Mouse (Mus musculus): ENCODE measurements around the gene Synpo2. TPM values are rescaled to one million over a fixed set of nuclear protein-coding genes. Genes with fewer than 3 reads are reported as not detected.

Gene Synpo2
- total and polyA plus RNA-seq, 2 experiments from 2014 or later: 14.7 to 17.9 TPM

- no peaks in the 10 kb centered on the region for H3K27me3 ChIP-seq (ENCODE audit: control insufficient read depth, insufficient read depth, low read length)
- no peak overlapping the region for H3K9ac ChIP-seq (replicated peaks; ENCODE audit: low read depth, low read length)
- no peaks in the 10 kb centered on the region for H3K9me3 ChIP-seq (replicated peaks; ENCODE audit: control insufficient read depth, low read length)
- ATAC-seq (ENCODE audit: insufficient read depth, low read depth) (no peak), DNase-seq (ENCODE audit: low spot score) (no peak)
- 66% methylated on average over 11 of the region's 11 CpGs for WGBS
- peaks cover 20% of the 10 kb centered on the region for H3K4me1 ChIP-seq (ENCODE audit: control insufficient read depth, insufficient read depth)
- TF ChIP-seq EP300 (IDR thresholded peaks at IDR 0.05; ENCODE audit: low read depth): no peak
- no peak for TF ChIP-seq CTCF (IDR thresholded peaks at IDR 0.05; ENCODE audit: low read depth)
- H3K4me2 ChIP-seq (ENCODE audit: low read depth, low read length): no peak overlapping the region
- 0 out of 2 replicates have a peak overlapping the region, but pooled peaks have one; percentile 20 for H3K27ac ChIP-seq (ENCODE audit: low read depth)
- H3K36me3 ChIP-seq (replicated peaks; ENCODE audit: control insufficient read depth, insufficient read depth, low read length): no peaks in the 10 kb centered on the region
- H3K4me3 ChIP-seq (ENCODE audit: low read depth, low read length): no peak overlapping the region
Measured at GRCm38 (mm10) chr3:123089297-123090020, 146.5 kb downstream of the Synpo2 start.

GRCm38 (mm10) chr3:123088284-123088683, 147.7 kb downstream of the Synpo2 start:
- Histone ChIP-seq H3K9me3 (replicated peaks; ENCODE audit: control insufficient read depth, low read length) (no peaks in the 10 kb centered on the region), H3K9ac (replicated peaks; ENCODE audit: low read depth, low read length) (no peak overlapping the region), H3K4me1 (ENCODE audit: control insufficient read depth, insufficient read depth) (peaks cover 19% of the 10 kb centered on the region), H3K27ac (ENCODE audit: low read depth) (no peak overlapping the region), H3K4me2 (ENCODE audit: low read depth, low read length) (no peak overlapping the region), H3K4me3 (ENCODE audit: low read depth, low read length) (no peak overlapping the region), H3K36me3 (replicated peaks; ENCODE audit: control insufficient read depth, insufficient read depth, low read length) (no peaks in the 10 kb centered on the region), H3K27me3 (ENCODE audit: control insufficient read depth, insufficient read depth, low read length) (no peaks in the 10 kb centered on the region)
- no peak for ATAC-seq (ENCODE audit: insufficient read depth, low read depth)
- no peak for DNase-seq (ENCODE audit: low spot score)
- whole genome bisulfite sequencing: 92% methylated on average over 5 of the region's 5 CpGs
- TF ChIP-seq EP300 (IDR thresholded peaks at IDR 0.05; ENCODE audit: low read depth): no peak
- no peak for TF ChIP-seq CTCF (IDR thresholded peaks at IDR 0.05; ENCODE audit: low read depth)

- DNase-seq (ENCODE audit: low spot score) (peak; percentile 56), ATAC-seq (ENCODE audit: insufficient read depth, low read depth) (peak; percentile 73)
- no peak for TF ChIP-seq CTCF (IDR thresholded peaks at IDR 0.05; ENCODE audit: low read depth)
- no peak for TF ChIP-seq EP300 (IDR thresholded peaks at IDR 0.05; ENCODE audit: low read depth)
- 63% methylated on average over 16 of the region's 16 CpGs for WGBS
- H3K27me3 ChIP-seq (ENCODE audit: control insufficient read depth, insufficient read depth, low read length): no peaks in the 10 kb centered on the region
- H3K4me1 ChIP-seq (ENCODE audit: control insufficient read depth, insufficient read depth): peaks cover 24% of the 10 kb centered on the region
- H3K9me3 ChIP-seq (replicated peaks; ENCODE audit: control insufficient read depth, low read length): no peaks in the 10 kb centered on the region
- H3K4me2 ChIP-seq (ENCODE audit: low read depth, low read length): no peak overlapping the region
- no peaks in the 10 kb centered on the region for H3K36me3 ChIP-seq (replicated peaks; ENCODE audit: control insufficient read depth, insufficient read depth, low read length)
- H3K4me3 ChIP-seq (ENCODE audit: low read depth, low read length): no peak overlapping the region
- H3K9ac ChIP-seq (replicated peaks; ENCODE audit: low read depth, low read length): no peak overlapping the region
- peak overlapping the region; percentile 71 for H3K27ac ChIP-seq (ENCODE audit: low read depth)
Measured at GRCm38 (mm10) chr3:123085871-123086501, 150.0 kb downstream of the Synpo2 start.

GRCm38 (mm10) chr3:123081665-123082064, 154.3 kb downstream of the Synpo2 start:
- Histone ChIP-seq H3K4me2 (ENCODE audit: low read depth, low read length) (no peak overlapping the region), H3K4me3 (ENCODE audit: low read depth, low read length) (no peak overlapping the region), H3K9ac (replicated peaks; ENCODE audit: low read depth, low read length) (no peak overlapping the region), H3K9me3 (replicated peaks; ENCODE audit: control insufficient read depth, low read length) (no peaks in the 10 kb centered on the region), H3K36me3 (replicated peaks; ENCODE audit: control insufficient read depth, insufficient read depth, low read length) (no peaks in the 10 kb centered on the region), H3K4me1 (ENCODE audit: control insufficient read depth, insufficient read depth) (peaks cover 24% of the 10 kb centered on the region), H3K27ac (ENCODE audit: low read depth) (peak overlapping the region; percentile 78), H3K27me3 (ENCODE audit: control insufficient read depth, insufficient read depth, low read length) (no peaks in the 10 kb centered on the region)
- no peak for TF ChIP-seq CTCF (IDR thresholded peaks at IDR 0.05; ENCODE audit: low read depth)
- TF ChIP-seq EP300 (IDR thresholded peaks at IDR 0.05; ENCODE audit: low read depth): no peak
- ATAC-seq (ENCODE audit: insufficient read depth, low read depth): no peak
- WGBS: 22% methylated on average over 3 of the region's 3 CpGs
- no peak for DNase-seq (ENCODE audit: low spot score)

- WGBS: 69% methylated on average over 7 of the region's 7 CpGs
- Histone ChIP-seq H3K27me3 (ENCODE audit: control insufficient read depth, insufficient read depth, low read length) (no peaks in the 10 kb centered on the region), H3K36me3 (replicated peaks; ENCODE audit: control insufficient read depth, insufficient read depth, low read length) (no peaks in the 10 kb centered on the region), H3K4me2 (ENCODE audit: low read depth, low read length) (no peak overlapping the region), H3K4me1 (ENCODE audit: control insufficient read depth, insufficient read depth) (peaks cover 24% of the 10 kb centered on the region), H3K4me3 (ENCODE audit: low read depth, low read length) (no peak overlapping the region), H3K27ac (ENCODE audit: low read depth) (peak overlapping the region; percentile 78; the same call in 1 of the 2 replicates), H3K9ac (replicated peaks; ENCODE audit: low read depth, low read length) (no peak overlapping the region), H3K9me3 (replicated peaks; ENCODE audit: control insufficient read depth, low read length) (no peaks in the 10 kb centered on the region)
- TF ChIP-seq CTCF (IDR thresholded peaks at IDR 0.05; ENCODE audit: low read depth) (no peak), EP300 (IDR thresholded peaks at IDR 0.05; ENCODE audit: low read depth) (no peak)
- ATAC-seq (ENCODE audit: insufficient read depth, low read depth) (no peak), DNase-seq (ENCODE audit: low spot score) (no peak)
Measured at GRCm38 (mm10) chr3:123080943-123081342, 155.0 kb downstream of the Synpo2 start.

Measured in heart, postnatal 0 days (tissue).